Mouse (Mus musculus) heart, postnatal 14 days (tissue): Measurements from ENCODE around the gene Ephb2. TPM values are rescaled to one million over a fixed set of nuclear protein-coding genes. Genes with fewer than 3 reads are reported as not detected.

ENCODE experiments used
- DNase-seq, 2 experiments: peaks; one replicate each; pipeline ENCODE4 v3.0.0; 2021 to 2022
- intact Hi-C: fragments of 180-260 bp; cut with DNase I; formaldehyde crosslinking; loops from one replicate; pipeline ENCODE4 v1.15.1; 2025
- microRNA-seq, 2 experiments: library from miRNA; unstranded; fragments of <30 nt; microRNA quantifications; one replicate each; pipeline ENCODE4 v1.2.0; 2021 to 2022
- total RNA-seq, 2 experiments: library from RNA; stranded (reverse); gene quantifications; 2 replicates each; pipeline ENCODE4 v1.2.3; 2021

Ephb2 gene
- total RNA-seq, 2 experiments from 2014 or later: 0.81 to 1.1 TPM

DNA sequence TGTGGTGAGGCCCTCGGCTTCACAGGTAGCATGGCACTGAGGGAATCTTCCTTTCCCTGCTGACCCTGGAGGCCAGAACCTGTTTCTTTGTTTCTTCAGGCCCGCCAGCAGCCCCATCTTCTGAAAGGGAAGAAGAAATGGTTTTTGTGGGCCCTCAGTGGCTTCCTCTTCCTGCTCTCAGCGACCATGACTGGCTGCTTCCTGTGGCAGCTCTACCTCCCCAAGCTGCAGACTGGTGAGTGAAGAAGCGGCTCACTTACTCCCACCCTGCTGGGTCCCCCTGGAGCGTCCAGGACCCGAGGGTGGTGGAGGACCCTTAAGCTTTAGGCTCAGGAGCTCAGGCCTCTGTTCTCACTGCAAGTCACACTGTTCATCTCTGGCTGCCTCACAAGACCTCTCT lies 209.2 kb downstream of the Ephb2 start:
- no peak for DNase-seq
- intact Hi-C loops: loop anchor here (10.0 kb wide), 1 partner anchor 382 kb away; the partner anchor contains the start of gene Tcea3

DNA sequence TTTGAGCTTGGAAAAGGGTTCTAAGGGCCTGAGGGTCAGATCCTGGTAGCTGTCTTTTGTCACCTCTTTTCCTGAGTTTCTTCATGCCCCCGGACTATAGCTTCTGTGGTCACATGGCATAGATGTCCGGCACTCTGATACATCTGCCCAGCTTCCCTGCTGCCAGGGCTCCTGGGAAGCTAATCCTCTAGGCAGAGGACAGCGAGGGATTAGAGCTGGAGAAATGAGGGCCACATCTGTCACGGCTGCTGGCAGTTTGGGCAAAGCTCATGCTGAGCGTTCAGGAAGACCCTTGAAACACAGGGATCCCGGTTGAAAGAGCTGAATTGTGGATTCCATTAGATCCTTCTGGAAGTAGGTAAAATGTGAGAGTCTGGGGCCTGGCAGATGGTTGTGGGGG lies 213.4 kb downstream of the Ephb2 start, which contains the start of gene Lactbl1:
Gene Lactbl1, plus strand, starts transcription at position 234 of the 400 bp plus-strand sequence.
- intact Hi-C loops: loop anchor here (5.0 to 10.0 kb wide), 2 partner anchors 190 to 378 kb away; partner anchors contain the start of gene Tcea3
- no peak for DNase-seq

DNA sequence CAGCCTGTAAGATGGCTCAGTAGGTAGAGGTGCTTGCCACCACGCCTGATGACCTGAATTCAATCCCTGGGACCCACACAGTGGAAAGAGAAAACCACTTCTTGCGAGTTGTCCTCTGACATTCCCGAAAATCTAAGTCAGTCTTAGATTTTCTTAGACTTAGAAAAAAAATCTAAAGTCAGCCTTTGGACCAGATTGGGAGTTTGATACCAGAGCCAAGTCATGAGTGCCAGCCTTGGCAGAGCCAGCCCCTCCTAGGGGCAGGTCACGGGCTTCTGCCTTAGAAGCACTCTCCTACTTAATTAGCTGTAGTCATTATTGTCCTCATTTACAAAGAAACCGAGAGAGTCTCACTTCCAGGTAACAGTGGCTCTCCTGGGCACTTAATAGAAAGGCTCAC lies 213.8 kb downstream of the Ephb2 start:
- DNase-seq: no peak
- intact Hi-C loops: loop anchor here (1.0 to 10.0 kb wide), 5 partner anchors 95 to 377 kb away; partner anchors contain the start of gene Tcea3

DNA sequence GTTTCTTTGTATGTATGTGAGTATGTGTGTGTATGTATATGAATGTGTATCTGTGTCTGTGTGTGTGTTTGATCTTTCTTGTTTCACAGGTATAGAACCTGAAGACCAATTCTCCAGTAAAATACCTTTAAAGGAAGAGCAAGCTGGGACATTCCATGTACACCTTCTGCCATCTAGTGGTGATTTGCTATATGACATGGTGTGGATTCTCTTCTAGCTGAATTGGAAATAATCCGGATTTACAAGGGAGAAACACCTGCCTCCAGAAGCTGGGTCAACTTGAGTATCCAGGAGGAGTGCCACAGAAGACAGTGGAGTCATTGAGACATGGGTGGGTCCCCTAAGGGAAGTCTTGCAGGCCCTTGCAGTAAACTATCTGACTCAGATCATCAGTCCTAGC lies 214.5 kb downstream of the Ephb2 start:
- DNase-seq: peak; percentile 23 to 70
- intact Hi-C loops: loop anchor here (1.0 to 10.0 kb wide), 5 partner anchors 95 to 377 kb away; partner anchors contain the start of gene Tcea3

DNA sequence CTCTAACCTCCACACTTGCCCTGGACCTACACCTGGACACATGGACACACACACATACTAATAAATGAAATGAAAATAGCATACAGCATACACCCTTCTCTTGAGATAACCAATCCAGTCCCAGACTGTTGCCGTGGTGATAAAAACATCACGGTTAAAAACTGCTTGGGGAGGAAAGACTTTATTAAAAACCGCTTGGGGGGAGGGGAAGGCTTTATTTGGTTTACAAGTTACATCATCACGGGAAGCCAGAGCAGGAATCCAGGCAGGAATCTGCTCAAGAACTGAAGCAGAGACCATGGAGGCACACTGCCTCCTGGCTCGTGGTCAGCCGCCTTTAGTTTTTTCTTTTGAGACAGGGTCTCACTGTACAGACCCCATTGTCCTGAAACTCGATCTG lies 222.1 kb downstream of the Ephb2 start:
- intact Hi-C loops: no loop called here
- DNase-seq: no peak

DNA sequence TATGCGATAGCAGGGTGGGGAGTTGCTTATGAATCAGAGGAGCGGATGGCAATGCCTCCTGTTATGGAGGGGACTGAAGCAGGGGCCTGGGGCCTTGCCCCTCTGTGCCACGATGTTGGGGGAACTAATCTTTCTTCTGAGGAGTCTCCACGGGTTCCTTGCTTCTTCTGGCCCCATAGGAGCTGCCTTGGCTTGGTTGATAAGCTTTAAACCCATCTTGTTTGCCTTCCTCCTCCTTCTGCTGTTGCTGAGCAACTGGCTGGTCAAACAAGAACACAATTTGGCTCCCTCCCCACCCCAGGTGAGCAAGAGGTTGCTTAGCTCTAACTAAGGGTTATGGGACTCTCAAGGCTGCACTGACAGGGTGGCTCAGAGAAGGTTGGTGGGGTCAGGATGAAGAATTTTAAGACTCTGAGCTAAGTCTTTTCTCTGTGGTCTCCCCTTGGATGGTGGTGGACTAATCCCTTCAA lies 225.4 kb downstream of the Ephb2 start, which contains the start of gene Tex46:
Gene Tex46, plus strand, starts transcription at position 51 of the 470 bp plus-strand sequence.
- intact Hi-C loops: no loop called here
- no peak for DNase-seq

DNA sequence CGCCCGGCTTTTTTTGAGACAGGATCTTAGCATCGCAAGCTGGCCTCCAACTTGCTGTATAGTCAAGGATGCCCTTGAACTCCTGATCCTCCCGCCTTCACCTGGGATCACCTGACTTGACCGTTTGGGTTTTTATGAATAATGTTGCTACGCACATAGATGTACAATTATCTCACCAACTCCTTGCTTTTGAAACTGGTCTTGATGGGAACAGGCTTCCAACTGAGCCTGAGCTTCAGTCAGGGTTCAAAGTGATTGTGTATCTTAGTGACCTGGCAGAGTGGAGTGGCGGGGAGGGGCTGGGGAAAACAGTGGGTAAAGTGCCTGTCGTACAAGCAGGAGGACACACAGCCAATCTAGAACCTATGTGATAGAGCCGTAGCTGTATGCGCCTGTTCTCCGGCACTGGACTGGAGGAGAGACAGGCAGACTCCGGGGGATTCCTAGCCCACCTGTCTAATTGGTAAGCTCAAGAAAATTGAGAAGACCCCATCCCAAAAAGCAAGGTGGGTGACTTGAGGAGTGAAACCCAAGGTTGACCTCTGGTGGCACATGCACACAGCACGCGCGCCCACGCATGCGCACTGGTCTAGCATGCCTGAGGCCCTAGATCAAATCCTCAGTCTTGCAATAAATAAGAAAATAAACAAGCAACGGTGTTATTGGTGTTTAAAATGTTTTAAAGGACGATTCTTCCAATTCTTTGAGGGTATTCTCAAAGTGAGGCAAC lies 229.9 kb downstream of the Ephb2 start:
- intact Hi-C loops: loop anchor here (10.0 kb wide), 1 partner anchor 551 kb away; the partner anchor contains the start of gene Rpl11
- no peak for DNase-seq

DNA sequence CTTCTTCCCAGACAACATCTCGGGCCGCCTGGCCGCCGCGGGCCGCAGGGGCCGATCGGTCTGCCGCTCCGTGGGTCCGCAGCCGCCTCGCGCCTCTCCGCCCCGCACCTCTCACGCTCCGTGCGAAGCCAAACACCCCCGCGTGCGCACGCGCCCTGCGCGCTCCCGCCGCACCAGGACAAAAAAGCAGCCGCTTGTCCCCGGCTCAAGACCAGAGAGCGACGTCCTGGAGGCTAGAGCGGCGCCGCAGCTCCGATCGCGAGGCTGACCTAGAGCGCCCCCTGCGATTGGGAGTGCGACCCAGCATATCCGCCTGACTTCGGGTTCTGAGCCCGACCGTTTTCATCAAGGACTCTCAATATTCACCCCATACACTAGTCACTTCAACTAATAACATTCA lies 233.2 kb downstream of the Ephb2 start, which contains the start of gene Kdm1a:
Gene Kdm1a, minus strand, starts transcription at position 156 of the 400 bp plus-strand sequence.
- intact Hi-C loops: loop anchor here (5.0 to 10.0 kb wide), 2 partner anchors 145 to 548 kb away; partner anchors contain the start of gene Rpl11
- DNase-seq: peak; percentile 97 to 98

DNA sequence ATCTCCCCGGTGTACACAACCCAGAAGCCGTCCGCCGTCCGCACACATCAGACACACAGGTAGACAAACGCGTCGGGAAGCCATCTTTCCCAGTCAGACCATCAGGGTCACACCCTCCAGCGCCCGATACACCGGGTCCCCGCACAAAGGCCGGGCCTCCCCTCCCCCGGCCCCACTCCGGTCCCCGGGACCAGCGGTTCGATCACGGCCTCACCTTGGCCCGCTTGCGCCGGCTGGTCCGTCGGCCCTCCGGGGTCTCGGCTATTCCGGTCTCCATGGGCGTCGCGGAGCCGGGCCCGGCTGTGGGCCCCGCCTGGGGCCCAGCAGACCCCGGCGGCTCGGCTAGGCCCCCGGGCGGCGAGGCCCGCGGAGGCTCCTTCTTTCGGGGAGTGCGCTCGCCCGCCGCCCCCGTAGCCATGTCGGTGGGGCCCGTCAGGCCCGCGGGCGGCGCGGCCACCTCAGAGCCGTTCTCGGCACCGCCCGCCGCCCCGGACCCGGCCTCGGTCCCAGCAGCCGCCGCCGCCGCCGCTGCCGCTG lies 233.7 kb downstream of the Ephb2 start:
- DNase-seq: peak in 1 of 2 experiments; percentile 48
- intact Hi-C loops: loop anchor here (5.0 to 10.0 kb wide), 2 partner anchors 145 to 547 kb away; partner anchors contain the start of gene Rpl11

DNA sequence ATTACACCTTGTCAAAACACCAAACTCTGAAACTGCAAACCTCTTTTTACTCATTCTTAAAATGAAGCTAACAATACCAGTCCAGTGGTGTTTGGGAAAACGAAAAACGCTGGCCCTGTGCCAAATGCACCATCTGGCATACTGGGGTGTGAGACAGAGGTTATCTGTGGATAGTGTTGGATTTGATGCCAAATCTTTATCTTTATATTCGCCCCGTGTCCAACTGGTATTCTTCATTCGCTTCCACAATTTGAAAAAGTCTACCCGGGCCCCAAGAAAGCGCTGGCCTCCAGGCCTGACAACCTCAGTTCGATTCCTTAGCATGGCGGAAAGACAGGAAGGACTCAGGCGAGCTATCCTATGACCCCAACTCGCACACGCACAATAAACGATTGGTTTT lies 234.3 kb downstream of the Ephb2 start:
- intact Hi-C loops: loop anchor here (5.0 to 10.0 kb wide), 2 partner anchors 144 to 547 kb away; partner anchors contain the start of gene Rpl11
- DNase-seq: peak; percentile 63 to 71

DNA sequence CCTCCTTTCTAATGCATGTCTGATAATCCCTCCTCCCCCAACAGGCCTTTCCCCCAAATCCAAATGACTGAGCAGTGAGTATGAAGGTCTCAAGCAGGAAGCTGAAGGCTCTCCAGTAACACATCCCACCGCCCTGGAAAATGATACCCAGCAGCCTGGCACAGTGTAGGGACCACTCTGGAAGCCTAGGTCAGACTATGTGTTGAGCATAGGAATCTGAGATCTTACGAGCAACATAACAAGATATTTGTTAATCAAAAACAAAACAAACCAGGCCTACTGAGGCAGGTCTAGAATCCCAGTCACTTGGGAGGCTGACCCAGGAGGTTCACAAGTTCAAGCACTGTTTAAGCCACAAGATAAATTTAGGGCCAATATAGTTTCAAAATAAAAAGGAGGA lies 235.3 kb downstream of the Ephb2 start:
- intact Hi-C loops: loop anchor here (5.0 to 10.0 kb wide), 2 partner anchors 143 to 546 kb away; partner anchors contain the start of gene Rpl11
- DNase-seq: no peak

DNA sequence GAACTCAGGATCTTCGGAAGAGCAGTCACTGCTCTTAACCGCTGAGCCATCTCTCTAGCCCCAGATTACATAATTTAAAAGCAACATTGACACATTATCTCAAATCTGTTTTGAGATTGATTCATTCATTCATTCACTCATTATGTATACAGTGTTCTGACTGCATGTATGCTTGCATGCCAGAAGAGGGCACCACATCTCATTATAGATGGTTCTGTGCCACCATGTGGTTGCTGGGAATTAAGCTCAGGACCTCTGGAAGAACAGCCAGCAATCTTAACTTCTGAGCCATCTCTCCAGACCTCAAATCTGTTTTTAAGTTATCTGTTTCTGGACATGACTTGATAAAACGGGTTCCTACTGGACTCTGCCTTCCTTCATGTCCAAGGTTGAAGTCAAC lies 235.9 kb downstream of the Ephb2 start:
- no peak for DNase-seq
- intact Hi-C loops: loop anchor here (5.0 to 10.0 kb wide), 2 partner anchors 143 to 545 kb away; partner anchors contain the start of gene Rpl11

DNA sequence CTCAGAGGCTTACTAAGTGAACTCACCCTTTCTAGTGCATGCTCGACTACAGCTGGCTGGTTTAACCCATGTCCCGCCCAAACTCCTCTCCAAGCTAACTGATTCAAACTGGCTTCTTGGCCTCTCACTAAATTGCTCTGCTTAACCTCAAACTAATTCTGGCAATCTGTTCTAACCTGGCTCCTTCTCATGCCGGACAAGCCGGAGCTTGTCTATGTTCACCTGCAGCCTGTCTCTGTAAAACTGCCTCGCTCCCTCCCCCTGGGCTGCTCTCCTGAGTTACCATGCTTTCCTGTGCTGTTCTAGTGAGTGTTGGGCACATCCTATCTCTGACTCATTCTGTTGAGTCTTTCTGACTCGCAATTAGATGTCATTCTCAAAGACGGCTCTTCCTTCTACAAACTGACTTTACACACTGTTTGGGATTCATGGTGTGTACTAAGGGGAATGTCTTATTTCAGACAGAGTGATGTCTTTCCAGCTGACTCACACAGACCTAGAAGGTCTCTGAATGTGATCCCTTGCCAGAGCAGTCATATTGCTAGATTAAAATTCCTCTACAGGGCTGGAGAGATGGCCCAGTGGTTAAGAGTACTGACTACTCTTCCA lies 237.4 kb downstream of the Ephb2 start:
- intact Hi-C loops: no loop called here
- no peak for DNase-seq

Small RNA genes lying within 50 kb of the gene (microRNA-seq; reads per million reads assigned to microRNA genes)
- gene Gm22180: 0 reads per million in 2 experiments

Other genes with a start within 250 kb of the Ephb2 start
- 10 to 100 TPM; 33.5 to 37.6 TPM for gene Kdm1a, start 233.3 kb downstream of the Ephb2 start, total RNA-seq
- not detected for gene Tex46, start 225.6 kb downstream of the Ephb2 start, total RNA-seq
- not detected for gene Lactbl1, start 213.4 kb downstream of the Ephb2 start, total RNA-seq
- gene C1qb, start 50.2 kb upstream of the Ephb2 start, total RNA-seq: 10 to 100 TPM; 41.6 to 44.7 TPM
- gene C1qc, start 57.1 kb upstream of the Ephb2 start, total RNA-seq: 10 to 100 TPM; 34.9 to 36.4 TPM
- 10 to 100 TPM; 39.1 to 41.5 TPM for gene C1qa, start 62.8 kb upstream of the Ephb2 start, total RNA-seq
- gene Epha8, start 120.8 kb upstream of the Ephb2 start, total RNA-seq: not detected
- 1 to 10 TPM; 6.5 to 8.2 TPM for gene Zbtb40, start 212.8 kb upstream of the Ephb2 start, total RNA-seq